Mouse (Mus musculus) heart, postnatal 0 days (tissue): ENCODE measurements around the gene Camk2b.

ENCODE experiments used
- CTCF ChIP-seq: IDR thresholded peaks from 2 replicates; pipeline ENCODE4 v1.5.1; 2016; ENCODE audit warnings: antibody characterized with exemption, control low read depth, low read depth
- EP300 ChIP-seq: IDR thresholded peaks from 2 replicates; pipeline ENCODE4 v1.6.1; 2016; ENCODE audit warnings: antibody characterized with exemption, low read depth

GRCm38 (mm10) chr11:6020897-6021839, 45.0 kb downstream of the Camk2b start:
- no peak for TF ChIP-seq CTCF
- TF ChIP-seq EP300, result no peak
